Mouse (Mus musculus) brain, adult 2 months (tissue): ENCODE measurements around the gene Nfkbib.

Experiments used
- DNase-seq: peaks from one replicate; pipeline ENCODE4 v3.0.0; 2011; ENCODE audit warnings: low read depth, low spot score

Nfkbib gene

GRCm38 (mm10) chr7:28769414-28769958 lies 2.2 kb upstream of the Nfkbib start:
- no peak for DNase-seq

GRCm38 (mm10) chr7:28766910-28767309 lies 402 bp downstream of the Nfkbib start:
- peak; percentile 20 for DNase-seq

GRCm38 (mm10) chr7:28766173-28766879 lies 986 bp downstream of the Nfkbib start, which contains the start of gene Sirt2:
TSS of gene Sirt2 (plus strand) at chr7:28766735.
- DNase-seq = peak; percentile 99

GRCm38 (mm10) chr7:28765211-28765610 lies 2.1 kb downstream of the Nfkbib start:
- no peak for DNase-seq

GRCm38 (mm10) chr7:28761907-28762306 lies 5.4 kb downstream of the Nfkbib start:
- no peak for DNase-seq

GRCm38 (mm10) chr7:28758623-28759022 lies 8.7 kb downstream of the Nfkbib start:
- DNase-seq = no peak

- DNase-seq = no peak
Observed at GRCm38 (mm10) chr7:28756079-28756478, 11.2 kb downstream of the Nfkbib start, which contains the start of gene Ccer2. TSS of gene Ccer2 (plus strand) at chr7:28756174.

- no peak for DNase-seq
Observed at GRCm38 (mm10) chr7:28749935-28750334, 17.4 kb downstream of the Nfkbib start.

GRCm38 (mm10) chr7:28741709-28742438 lies 25.4 kb downstream of the Nfkbib start, which contains the start of the genes Mrps12 and Sars2:
TSS of gene Mrps12 (minus strand) at chr7:28741820.
TSS of gene Sars2 (plus strand) at chr7:28741992.
- peak; percentile 99 for DNase-seq

- DNase-seq = peak; percentile 9
Observed at GRCm38 (mm10) chr7:28741368-28741708, 26.0 kb downstream of the Nfkbib start.

- no peak for DNase-seq
Observed at GRCm38 (mm10) chr7:28740949-28741348, 26.4 kb downstream of the Nfkbib start.

GRCm38 (mm10) chr7:28739829-28740228 lies 27.5 kb downstream of the Nfkbib start:
- DNase-seq = no peak

GRCm38 (mm10) chr7:28735701-28736100 lies 31.6 kb downstream of the Nfkbib start:
- DNase-seq = no peak

- DNase-seq = no peak
Observed at GRCm38 (mm10) chr7:28733211-28733610, 34.1 kb downstream of the Nfkbib start.

- DNase-seq = peak; percentile 79
Observed at GRCm38 (mm10) chr7:28732341-28733142, 34.8 kb downstream of the Nfkbib start.

- peak; percentile 79 for DNase-seq
Observed at GRCm38 (mm10) chr7:28727649-28728340, 39.5 kb downstream of the Nfkbib start.

- peak; percentile 95 for DNase-seq
Observed at GRCm38 (mm10) chr7:28726600-28726999, 40.7 kb downstream of the Nfkbib start.

GRCm38 (mm10) chr7:28724613-28725012 lies 42.7 kb downstream of the Nfkbib start:
- DNase-seq = no peak

- DNase-seq = no peak
Observed at GRCm38 (mm10) chr7:28722079-28722478, 45.2 kb downstream of the Nfkbib start.

GRCm38 (mm10) chr7:28720753-28721537 lies 46.4 kb downstream of the Nfkbib start:
- peak; percentile 31 for DNase-seq
